Mouse (Mus musculus) heart, adult 2 months (tissue): Measurements from ENCODE around the gene Ptpn6. TPM values are rescaled to one million over a fixed set of nuclear protein-coding genes. Genes with fewer than 3 reads are reported as not detected.

ENCODE experiments used
- DNase-seq, 2 experiments: peaks; one replicate each; pipeline ENCODE4 v3.0.0; 2021
- H3K27ac ChIP-seq: fragments of 200-600 bp; 2 replicates; pipeline ENCODE4 v1.8.1; 2022
- H3K27me3 ChIP-seq: fragments of 200-500 bp; 2 replicates; pipeline ENCODE4 v1.6.1; 2012; ENCODE audit warnings: mild to moderate bottlenecking, low read length, inconsistent platforms, mixed read lengths; ENCODE audit not compliant: control insufficient read depth, insufficient read depth
- H3K36me3 ChIP-seq: fragments of 200-500 bp; 2 replicates; pipeline ENCODE4 v1.6.1; 2012; ENCODE audit warnings: low read length, inconsistent platforms; ENCODE audit not compliant: control insufficient read depth, insufficient read depth
- H3K4me1 ChIP-seq: fragments of 200-500 bp; 2 replicates; pipeline ENCODE4 v1.6.1; 2011; ENCODE audit warnings: low read length; ENCODE audit not compliant: control insufficient read depth, insufficient read depth
- H3K4me3 ChIP-seq: fragments of 200-600 bp; 2 replicates; pipeline ENCODE4 v1.8.1; 2022
- H3K79me2 ChIP-seq: fragments of 200-500 bp; replicated peaks from 2 replicates; pipeline ENCODE4 v1.6.1; 2012; ENCODE audit warnings: mild to moderate bottlenecking, inconsistent platforms, low read length, moderate library complexity, mixed read lengths; ENCODE audit not compliant: control insufficient read depth, insufficient read depth
- H3K9ac ChIP-seq: fragments of 200-500 bp; 2 replicates; pipeline ENCODE4 v1.6.1; 2012; ENCODE audit warnings: low read depth, mild to moderate bottlenecking, control low read depth, inconsistent platforms, low read length, mixed read lengths
- CTCF ChIP-seq: fragments of 200-600 bp; IDR thresholded peaks from 2 replicates; pipeline ENCODE4 v1.8.1; 2022; ENCODE audit warnings: antibody characterized with exemption, mild to moderate bottlenecking, moderate library complexity
- EP300 ChIP-seq: fragments of 200-500 bp; IDR thresholded peaks from 2 replicates; pipeline ENCODE4 v1.6.1; 2011; ENCODE audit warnings: low read depth, low read length, control low read depth; ENCODE audit not compliant: insufficient read depth
- POLR2A ChIP-seq: fragments of 200-500 bp; IDR thresholded peaks from 2 replicates; pipeline ENCODE4 v1.6.1; 2011; ENCODE audit warnings: mild to moderate bottlenecking, low read depth, low read length, control low read depth; ENCODE audit not compliant: insufficient read depth
- WGBS: fragments of 180-500 bp; shearing (Covaris S2); methylation state at CpG from one replicate; pipeline ENCODE4 v1.1.7; 2018; 5-methylcytosine and 5-hydroxymethylcytosine counted together
- intact Hi-C: fragments of 180-260 bp; cut with DNase I; formaldehyde crosslinking; loops from one replicate; pipeline ENCODE4 v1.15.1; 2025
- polyA plus RNA-seq: library from polyadenylated mRNA; depleted of rRNA; stranded (reverse); fragments of >200 nt; gene quantifications from 2 replicates; pipeline ENCODE4 v1.2.3, GENCODE M21; 2012
- total RNA-seq, 2 experiments: library from RNA; stranded (reverse); gene quantifications; 2 replicates each; pipeline ENCODE4 v1.2.3; 2021

Gene Ptpn6
- total and polyA plus RNA-seq, 3 experiments, result 3.1 to 8.2 (median 4.4) TPM

DNA sequence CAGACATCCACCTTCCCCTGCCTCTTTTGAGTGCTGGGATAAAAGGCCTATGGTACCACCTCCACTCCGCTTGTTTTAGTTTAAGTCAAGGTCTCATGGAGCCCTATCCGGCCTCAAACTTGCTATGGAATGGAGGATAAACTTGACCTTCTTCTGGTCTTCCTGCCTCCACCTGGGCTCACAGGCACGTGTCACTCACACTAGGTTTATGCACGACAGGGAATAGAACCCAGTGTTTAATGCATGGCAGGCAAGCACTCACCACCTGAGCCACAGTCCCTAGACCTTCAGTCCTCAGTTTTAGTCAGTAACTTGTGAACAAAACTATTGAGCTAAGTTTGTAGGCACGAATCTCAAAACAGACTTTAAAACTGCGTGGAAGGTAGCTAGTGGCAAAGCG, 7.5 kb downstream of the Ptpn6 start:
- no peaks in the 10 kb centered on the region for H3K36me3 ChIP-seq
- no peak for TF ChIP-seq POLR2A
- no peak for TF ChIP-seq EP300
- no peak for TF ChIP-seq CTCF
- no peaks in the 10 kb centered on the region for H3K4me1 ChIP-seq
- intact Hi-C loops, result no loop called here
- no peaks in the 10 kb centered on the region for H3K79me2 ChIP-seq
- no peak for DNase-seq
- H3K27ac ChIP-seq, result no peak overlapping the region
- H3K9ac ChIP-seq, result no peak overlapping the region
- 88% methylated on average over 7 of the region's 7 CpGs for WGBS
- H3K4me3 ChIP-seq, result no peak overlapping the region
- H3K27me3 ChIP-seq, result no peaks in the 10 kb centered on the region

DNA sequence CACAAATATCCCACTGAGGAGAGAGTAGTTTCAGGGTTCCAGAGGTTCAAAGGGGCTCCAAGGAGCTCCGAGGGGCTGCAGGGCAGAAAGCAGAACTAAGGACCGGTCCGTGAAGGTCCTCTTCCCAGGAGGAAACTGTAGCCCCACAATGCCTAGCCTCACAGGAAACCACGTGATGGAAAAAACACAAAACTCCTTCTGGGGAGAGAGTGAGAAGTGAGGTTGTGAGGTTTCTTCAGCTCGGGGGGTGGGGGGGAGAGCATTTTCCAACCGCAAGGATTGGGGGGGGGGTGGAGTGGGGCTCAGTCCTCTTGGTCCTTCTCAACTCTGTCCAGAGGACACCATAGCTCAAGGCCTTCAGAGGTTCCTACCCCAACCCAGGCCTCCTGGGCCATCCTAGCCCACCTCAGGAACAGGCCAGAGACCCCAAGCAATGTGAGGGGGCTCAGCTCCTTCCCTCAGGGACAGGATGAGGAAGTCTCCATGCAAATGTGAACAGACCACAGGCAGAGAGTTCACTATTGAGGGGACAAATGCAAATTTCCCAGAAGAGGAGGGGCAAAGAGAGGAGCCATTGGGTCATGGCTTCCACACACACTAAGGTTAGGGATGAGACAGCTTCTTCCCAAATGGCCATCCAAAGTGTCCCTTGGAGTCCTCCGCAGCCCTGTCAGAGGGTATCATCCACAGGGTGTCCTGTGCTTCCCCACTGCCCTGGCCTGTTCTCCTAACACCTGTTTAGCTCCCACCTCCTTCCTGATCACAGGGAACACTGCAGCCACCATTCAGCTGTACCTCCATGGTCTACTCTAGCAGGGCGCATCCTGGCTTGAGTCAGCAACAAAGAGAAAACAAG, 8.4 kb downstream of the Ptpn6 start:
- Histone ChIP-seq H3K36me3 (no peaks in the 10 kb centered on the region), H3K4me1 (no peaks in the 10 kb centered on the region), H3K79me2 (no peaks in the 10 kb centered on the region), H3K27me3 (no peaks in the 10 kb centered on the region), H3K9ac (no peak overlapping the region), H3K27ac (no peak overlapping the region), H3K4me3 (no peak overlapping the region)
- WGBS, result 46% methylated on average over 8 of the region's 8 CpGs
- no peak for TF ChIP-seq CTCF
- TF ChIP-seq EP300, result no peak
- TF ChIP-seq POLR2A, result no peak
- intact Hi-C loops, result no loop called here
- DNase-seq, result peak in 1 of 2 experiments; percentile 48

DNA sequence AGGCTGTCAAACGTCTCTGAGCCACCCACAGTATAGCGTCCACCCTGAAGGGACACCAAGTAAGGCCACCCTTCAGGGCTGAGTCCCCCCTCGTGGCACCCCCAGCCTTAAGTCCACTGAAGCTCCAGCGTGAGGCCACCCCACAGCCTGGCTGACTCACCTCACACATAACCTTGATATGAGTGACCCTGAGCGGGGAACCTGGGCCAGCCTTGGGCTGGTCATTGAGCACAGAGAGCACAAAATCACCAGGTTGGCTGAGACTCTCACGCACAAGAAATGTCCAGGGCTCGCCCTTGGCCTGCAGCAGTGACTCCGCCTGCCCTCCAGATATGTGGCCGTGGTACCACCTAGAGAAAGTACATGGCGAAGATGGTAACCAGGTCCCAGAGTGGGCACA, 9.9 kb downstream of the Ptpn6 start:
- no peaks in the 10 kb centered on the region for H3K4me1 ChIP-seq
- H3K79me2 ChIP-seq, result no peaks in the 10 kb centered on the region
- DNase-seq, result no peak
- intact Hi-C loops, result no loop called here
- WGBS, result 83% methylated on average over 10 of the region's 10 CpGs
- no peak overlapping the region for H3K4me3 ChIP-seq
- H3K27ac ChIP-seq, result no peak overlapping the region
- H3K9ac ChIP-seq, result no peak overlapping the region
- TF ChIP-seq EP300 (no peak), POLR2A (no peak), CTCF (no peak)
- no peaks in the 10 kb centered on the region for H3K36me3 ChIP-seq
- H3K27me3 ChIP-seq, result no peaks in the 10 kb centered on the region

DNA sequence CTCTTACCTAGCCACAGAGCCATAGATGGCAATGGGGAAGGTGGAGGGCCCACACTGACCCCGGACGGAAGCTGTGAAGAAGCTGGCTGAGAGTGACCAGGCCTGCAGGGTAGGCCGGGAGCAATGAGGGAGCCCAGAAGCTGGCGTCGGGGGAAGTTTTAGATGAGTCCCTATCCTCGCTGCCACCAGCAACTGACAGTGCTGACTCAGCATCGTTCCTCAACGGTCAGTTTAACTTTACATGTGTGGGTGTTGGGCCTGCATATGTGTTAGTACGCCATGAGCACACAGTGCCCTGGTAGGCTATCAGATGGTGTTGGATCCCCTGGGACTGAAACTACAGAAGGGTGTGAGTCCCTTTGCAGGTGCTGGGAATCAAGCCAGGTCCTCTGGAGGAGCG, 14.0 kb downstream of the Ptpn6 start:
- TF ChIP-seq POLR2A (no peak), CTCF (no peak), EP300 (no peak)
- H3K79me2 ChIP-seq, result no peaks in the 10 kb centered on the region
- no peaks in the 10 kb centered on the region for H3K27me3 ChIP-seq
- WGBS, result 81% methylated on average over 10 of the region's 10 CpGs
- intact Hi-C loops, result no loop called here
- no peak overlapping the region for H3K9ac ChIP-seq
- H3K4me3 ChIP-seq, result no peak overlapping the region
- DNase-seq, result no peak
- no peak overlapping the region for H3K27ac ChIP-seq
- H3K4me1 ChIP-seq, result no peaks in the 10 kb centered on the region; the same call in 1 of the 2 replicates
- no peaks in the 10 kb centered on the region for H3K36me3 ChIP-seq

DNA sequence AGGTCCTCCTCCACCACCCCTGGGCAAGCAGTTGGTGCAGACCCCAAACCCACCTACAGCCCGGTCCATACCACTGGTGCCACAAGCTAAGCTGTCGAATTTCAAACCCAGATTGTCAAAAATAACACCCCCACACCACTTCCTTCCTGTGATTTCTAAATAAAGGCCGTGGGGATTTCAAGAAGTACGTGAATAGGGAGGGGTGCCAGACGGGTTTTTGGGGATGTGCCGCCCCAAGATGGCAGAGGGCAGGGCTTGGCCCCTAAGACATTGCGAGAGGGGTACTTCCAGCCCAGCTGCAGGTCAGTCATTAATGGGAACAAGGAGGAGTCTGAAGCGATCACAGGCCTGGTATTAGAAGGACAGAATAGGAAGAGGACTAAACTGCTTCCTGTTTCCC, 15.0 kb downstream of the Ptpn6 start:
- intact Hi-C loops, result no loop called here

DNA sequence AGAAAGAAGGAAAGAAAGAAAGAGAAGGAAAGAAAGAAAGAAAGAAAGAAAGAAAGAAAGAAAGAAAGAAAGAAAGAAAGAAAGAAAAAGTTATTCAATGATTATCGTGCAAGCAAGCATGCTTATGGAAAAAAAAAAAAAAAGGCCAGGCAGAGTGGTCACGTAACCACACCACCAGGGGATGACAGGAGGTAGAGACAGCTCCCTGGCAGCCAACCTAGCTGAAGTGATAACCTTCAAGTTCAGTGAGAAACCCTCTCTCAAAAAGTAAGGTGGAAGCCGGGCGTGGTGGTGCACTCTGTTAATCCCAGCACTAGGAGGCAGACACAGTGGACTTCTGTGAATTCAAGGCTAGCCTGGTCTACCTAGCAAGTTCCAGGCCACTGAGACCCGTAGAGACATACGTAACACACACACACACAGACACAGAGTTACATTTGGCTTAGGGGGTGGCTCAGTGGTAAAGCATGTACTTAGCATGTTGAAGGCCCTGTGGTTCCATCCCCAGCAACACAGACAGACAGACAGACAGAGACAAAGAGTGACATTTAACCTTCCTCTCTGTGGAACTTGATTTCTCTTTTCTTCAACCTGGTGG, 15.5 kb downstream of the Ptpn6 start:
- H3K36me3 ChIP-seq, result no peaks in the 10 kb centered on the region
- no peak overlapping the region for H3K27ac ChIP-seq
- no peaks in the 10 kb centered on the region; the same call in 1 of the 2 replicates for H3K4me1 ChIP-seq
- no peak overlapping the region for H3K4me3 ChIP-seq
- DNase-seq, result no peak
- TF ChIP-seq CTCF (peak; percentile 20), EP300 (no peak)
- intact Hi-C loops, result no loop called here
- 63% methylated on average over 6 of the region's 6 CpGs for WGBS
- no peak overlapping the region for H3K9ac ChIP-seq
- no peaks in the 10 kb centered on the region for H3K27me3 ChIP-seq
- H3K79me2 ChIP-seq, result no peaks in the 10 kb centered on the region

More for the DNA sequence above, 15.0 kb downstream of the Ptpn6 start:
- Histone ChIP-seq H3K36me3 (no peaks in the 10 kb centered on the region), H3K4me3 (no peak overlapping the region), H3K27me3 (no peaks in the 10 kb centered on the region), H3K27ac (no peak overlapping the region), H3K79me2 (no peaks in the 10 kb centered on the region), H3K9ac (no peak overlapping the region), H3K4me1 (no peaks in the 10 kb centered on the region; the same call in 1 of the 2 replicates)
- TF ChIP-seq CTCF, result no peak
- TF ChIP-seq EP300, result no peak
- TF ChIP-seq POLR2A, result no peak
- WGBS, result 46% methylated on average over 8 of the region's 8 CpGs
- DNase-seq, result no peak
